Mouse (Mus musculus): ENCODE measurements around the gene Enc1.

- TF ChIP-seq HCFC1 (IDR thresholded peaks at IDR 0.05; ENCODE audit: borderline replicate concordance, insufficient read depth, low read length) (no peak), CHD2 (IDR thresholded peaks at IDR 0.05; ENCODE audit: low read depth, low read length) (no peak), ZNF384 (IDR thresholded peaks at IDR 0.05; ENCODE audit: low read depth, low read length) (no peak), MAFK (IDR thresholded peaks at IDR 0.05; ENCODE audit: insufficient read depth, low read depth, low read length) (no peak)
Measured at GRCm38 (mm10) chr13:97253994-97254393, 13.1 kb downstream of the Enc1 start.

All from ES-E14 (cell line).